Mouse (Mus musculus): ENCODE data around the gene Pcbp4.

Gene Pcbp4

DNA sequence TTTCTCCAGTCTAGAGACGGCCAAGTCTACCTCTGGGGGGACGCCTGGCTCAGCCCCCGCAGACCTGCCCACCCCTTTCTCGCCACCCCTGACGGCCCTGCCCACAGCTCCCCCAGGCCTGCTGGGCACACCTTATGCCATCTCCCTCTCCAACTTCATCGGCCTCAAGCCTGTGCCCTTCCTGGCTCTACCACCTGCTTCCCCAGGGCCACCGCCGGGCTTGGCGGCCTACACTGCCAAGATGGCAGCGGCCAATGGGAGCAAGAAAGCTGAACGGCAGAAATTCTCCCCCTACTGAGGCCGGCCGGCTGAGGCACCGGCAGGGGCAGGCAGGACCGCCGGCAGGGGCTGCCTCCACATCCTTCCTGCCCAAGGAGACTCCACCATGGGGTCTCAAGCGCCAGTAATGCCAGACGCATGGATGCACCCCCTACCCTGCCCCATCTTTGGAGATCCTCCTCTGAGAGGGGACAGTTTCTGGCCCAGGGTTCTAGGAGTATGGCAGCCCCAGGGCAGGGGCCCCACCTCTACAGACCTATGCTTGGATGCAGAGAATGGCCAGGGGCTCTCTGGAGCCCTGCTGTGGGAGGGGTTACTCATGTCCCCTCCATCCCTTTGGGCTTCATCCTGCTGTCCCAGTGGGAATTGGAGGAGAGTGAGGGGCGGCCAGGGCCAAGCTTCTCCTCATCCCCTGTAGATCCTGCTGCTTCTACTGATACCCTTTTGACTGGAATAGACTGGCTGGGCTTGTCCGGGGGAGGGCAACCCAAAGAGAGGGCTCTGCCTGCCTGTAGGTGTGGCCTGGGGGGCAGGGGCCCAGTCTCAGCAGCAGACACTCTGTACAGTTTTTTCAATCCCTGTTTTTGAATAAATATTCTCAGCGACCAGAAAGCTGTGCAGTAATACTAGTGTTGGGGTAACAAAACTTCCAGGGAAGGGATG, 10.3 kb downstream of the Pcbp4 start:
- DNase-seq (ENCODE audit: low read depth in 1 of 2, low spot score in 2 of 2) = no peak

- no peak for DNase-seq (ENCODE audit: low read depth in 1 of 2, low spot score in 2 of 2)
Observed at GRCm38 (mm10) chr9:106464751-106465541, 11.9 kb downstream of the Pcbp4 start.

DNA sequence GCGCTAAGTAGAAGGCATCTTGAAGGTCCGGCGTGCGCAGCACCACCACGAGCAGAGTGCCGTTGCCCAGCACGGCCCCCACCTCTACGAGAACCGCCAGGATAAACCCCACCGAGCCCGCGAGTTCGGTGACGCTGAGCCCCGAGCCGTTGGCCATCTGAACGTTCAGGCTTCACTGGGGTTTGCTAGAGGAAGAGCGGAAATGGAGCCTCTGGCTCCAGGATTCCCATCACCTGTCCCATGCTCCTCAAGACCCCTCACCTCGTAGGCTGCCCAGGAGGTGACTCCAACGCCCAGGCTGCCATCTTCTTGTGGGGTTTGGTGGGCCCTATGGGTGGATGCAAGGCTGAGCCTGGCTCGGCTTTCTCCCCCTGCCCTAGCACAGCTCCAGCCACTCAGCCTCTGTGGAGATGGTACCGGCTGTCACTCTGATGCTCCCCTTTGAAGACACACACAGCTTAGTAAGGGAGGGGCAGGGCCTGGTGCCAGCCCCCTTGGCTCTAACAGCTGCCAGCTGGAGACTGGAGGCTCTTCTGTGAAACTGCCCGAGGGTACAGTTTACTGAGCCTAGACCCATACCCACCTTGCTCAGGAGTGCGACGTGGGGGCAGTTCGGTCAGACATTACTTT, 12.6 kb downstream of the Pcbp4 start, which contains the start of gene Gpr62:
Gene Gpr62 (minus strand): TSS at position 368 of the 630 bp plus-strand sequence.
- no peak for DNase-seq (ENCODE audit: low read depth in 1 of 2, low spot score in 2 of 2)

DNA sequence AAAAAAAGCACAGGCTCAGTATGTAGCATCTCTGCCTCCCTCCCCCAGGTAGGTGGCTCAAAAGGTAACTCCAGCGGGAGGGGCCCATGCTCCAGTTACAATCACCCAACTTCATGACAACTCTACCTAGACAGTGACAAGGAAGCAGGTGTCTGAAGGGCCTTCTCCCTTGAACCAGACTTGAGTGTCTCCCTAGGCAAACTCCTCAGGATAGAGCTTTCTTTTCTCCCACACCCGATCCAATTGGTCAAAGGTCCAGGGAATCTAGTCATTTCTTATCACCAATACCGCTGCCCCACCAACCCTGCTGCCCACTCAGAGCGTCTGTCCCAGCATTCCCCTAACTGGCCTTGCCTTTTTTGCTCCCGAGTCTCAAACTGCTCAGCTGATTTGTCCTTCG, 13.6 kb downstream of the Pcbp4 start:
- DNase-seq (ENCODE audit: low read depth in 1 of 2, low spot score in 2 of 2) = no peak

GRCm38 (mm10) chr9:106467746-106468145, 14.7 kb downstream of the Pcbp4 start:
- DNase-seq (ENCODE audit: low read depth in 1 of 2, low spot score in 2 of 2) = no peak

- DNase-seq (ENCODE audit: low read depth in 1 of 2, low spot score in 2 of 2) = no peak
Observed at GRCm38 (mm10) chr9:106469317-106469716, 16.2 kb downstream of the Pcbp4 start.

DNA sequence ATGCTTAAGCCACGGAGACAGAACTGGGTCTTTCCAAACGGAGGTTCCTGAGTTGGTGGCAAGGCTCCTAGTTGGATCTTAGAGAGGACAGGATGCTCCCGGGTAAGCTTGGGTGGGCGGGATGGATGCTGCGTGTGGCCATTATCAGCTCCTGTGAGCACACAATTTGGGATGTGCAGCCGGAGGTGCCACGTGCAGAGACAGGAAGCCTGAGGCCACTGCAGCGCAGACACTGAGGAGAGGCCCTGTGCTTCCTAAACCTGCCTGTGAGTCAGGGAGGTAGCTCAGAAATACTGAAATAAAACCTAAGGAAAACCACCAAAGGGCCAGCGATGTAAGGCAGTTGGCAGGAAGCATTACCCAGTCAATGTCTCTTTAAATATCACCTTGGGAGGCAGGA, 16.7 kb downstream of the Pcbp4 start:
- no peak for DNase-seq (ENCODE audit: low read depth in 1 of 2, low spot score in 2 of 2)

- DNase-seq (ENCODE audit: low read depth in 1 of 2, low spot score in 2 of 2) = no peak
Observed at GRCm38 (mm10) chr9:106470991-106471750, 18.1 kb downstream of the Pcbp4 start.

DNA sequence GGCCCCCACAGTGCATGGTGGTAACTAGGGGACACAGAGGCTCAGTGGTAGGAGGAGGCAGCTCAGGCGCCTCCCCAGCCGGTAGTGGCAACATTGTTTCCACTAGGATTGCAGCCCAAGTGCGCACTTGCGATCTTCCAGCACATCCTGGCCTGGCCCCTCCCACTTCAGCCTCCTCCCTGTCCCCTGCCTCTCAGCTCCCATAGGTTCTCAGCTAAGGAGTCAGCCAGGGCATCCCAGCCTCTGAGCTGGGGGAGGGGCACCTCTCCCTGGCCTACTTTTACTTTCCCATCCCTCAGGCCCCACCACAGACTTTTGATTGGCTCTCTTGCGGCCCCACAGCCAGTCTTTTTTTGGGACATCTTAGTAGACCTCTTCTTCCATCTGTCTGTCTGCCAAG, 18.8 kb downstream of the Pcbp4 start:
- DNase-seq (ENCODE audit: low read depth in 1 of 2, low spot score in 2 of 2) = no peak

- no peak for DNase-seq (ENCODE audit: low read depth in 1 of 2, low spot score in 2 of 2)
Observed at GRCm38 (mm10) chr9:106472321-106472720, 19.2 kb downstream of the Pcbp4 start.

GRCm38 (mm10) chr9:106473081-106473752, 20.1 kb downstream of the Pcbp4 start:
- DNase-seq (ENCODE audit: low read depth in 1 of 2, low spot score in 2 of 2) = no peak

DNA sequence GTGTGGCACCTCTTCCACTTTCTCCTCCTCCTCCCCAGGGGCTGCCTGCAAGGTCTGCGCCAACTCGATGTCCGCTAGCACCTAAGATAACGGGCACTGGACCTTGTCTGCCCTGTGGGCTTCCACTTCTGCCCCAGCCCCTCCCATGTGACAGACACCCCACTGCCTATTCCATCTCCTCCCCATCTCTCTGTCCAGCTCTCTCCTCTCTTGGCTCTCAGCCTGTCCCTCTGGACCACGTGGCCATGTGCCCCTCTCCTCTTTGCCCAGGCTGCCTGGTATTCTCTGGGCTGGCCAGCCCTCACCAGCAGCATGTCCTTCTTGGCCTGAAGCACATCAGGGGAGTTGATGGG, 20.6 kb downstream of the Pcbp4 start:
- no peak for DNase-seq (ENCODE audit: low read depth in 1 of 2, low spot score in 2 of 2)

DNA sequence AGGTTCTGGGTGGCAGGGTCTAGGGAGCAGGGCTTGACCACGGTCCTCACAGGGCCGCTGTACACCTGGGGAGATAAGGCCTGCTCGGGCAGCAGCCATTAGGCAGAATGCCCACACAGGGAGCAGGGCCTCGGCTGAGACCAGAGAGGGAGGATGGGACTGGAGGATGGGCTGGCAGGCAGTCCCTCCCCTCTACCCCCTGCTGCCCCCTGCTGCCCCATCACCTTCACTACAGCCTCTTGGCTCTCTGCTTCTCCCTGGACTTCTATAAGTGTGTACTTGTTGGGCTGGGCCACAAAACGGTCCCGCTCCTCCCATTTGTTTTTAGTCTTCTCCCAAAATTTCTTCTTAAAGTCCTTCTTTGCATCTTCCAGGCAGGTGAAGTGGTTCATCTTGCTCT, 21.4 kb downstream of the Pcbp4 start:
- DNase-seq (ENCODE audit: low read depth in 1 of 2, low spot score in 2 of 2) = no peak

GRCm38 (mm10) chr9:106475046-106475445, 22.0 kb downstream of the Pcbp4 start:
- no peak for DNase-seq (ENCODE audit: low read depth in 1 of 2, low spot score in 2 of 2)

- no peak for DNase-seq (ENCODE audit: low read depth in 1 of 2, low spot score in 2 of 2)
Observed at GRCm38 (mm10) chr9:106475663-106476001, 22.5 kb downstream of the Pcbp4 start, which contains the start of gene Rrp9. TSS of gene Rrp9 (plus strand) at chr9:106475963.

- DNase-seq (ENCODE audit: low read depth in 1 of 2, low spot score in 2 of 2) = peak in 1 of 2 experiments; percentile 49
Observed at GRCm38 (mm10) chr9:106476002-106476923, 23.2 kb downstream of the Pcbp4 start.

DNA sequence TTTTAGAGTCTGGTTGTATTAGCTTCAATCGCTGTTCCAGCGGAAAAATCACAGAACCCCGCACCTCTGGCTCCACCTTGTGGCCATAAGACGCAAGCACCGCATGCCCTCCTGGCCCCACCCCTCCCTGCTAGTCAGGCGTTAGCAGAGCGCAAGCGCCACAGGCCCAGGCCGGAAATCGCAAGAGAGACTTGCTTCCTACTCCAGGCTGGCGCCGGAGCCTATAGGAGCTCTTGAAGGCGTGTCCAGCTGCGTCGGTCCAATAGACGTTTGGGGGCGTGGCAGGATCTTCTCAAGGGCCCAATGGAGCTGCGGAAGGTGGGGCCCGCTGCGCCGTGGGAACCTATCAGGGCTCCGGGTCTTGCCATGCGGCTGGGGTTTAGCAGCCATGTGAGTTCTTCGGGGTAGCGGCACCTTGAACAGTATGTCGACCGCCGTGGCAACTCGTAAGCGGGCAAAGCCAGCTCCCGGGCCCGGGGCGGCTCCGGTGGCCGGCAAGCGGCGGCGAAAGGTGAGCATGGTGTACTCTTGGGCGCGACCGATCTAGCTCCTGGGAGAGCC, 23.9 kb downstream of the Pcbp4 start, which contains the start of gene Parp3:
Gene Parp3 (minus strand): TSS at position 26 of the 561 bp plus-strand sequence.
- peak; percentile 97 to 99 for DNase-seq (ENCODE audit: low read depth in 1 of 2, low spot score in 2 of 2)

DNA sequence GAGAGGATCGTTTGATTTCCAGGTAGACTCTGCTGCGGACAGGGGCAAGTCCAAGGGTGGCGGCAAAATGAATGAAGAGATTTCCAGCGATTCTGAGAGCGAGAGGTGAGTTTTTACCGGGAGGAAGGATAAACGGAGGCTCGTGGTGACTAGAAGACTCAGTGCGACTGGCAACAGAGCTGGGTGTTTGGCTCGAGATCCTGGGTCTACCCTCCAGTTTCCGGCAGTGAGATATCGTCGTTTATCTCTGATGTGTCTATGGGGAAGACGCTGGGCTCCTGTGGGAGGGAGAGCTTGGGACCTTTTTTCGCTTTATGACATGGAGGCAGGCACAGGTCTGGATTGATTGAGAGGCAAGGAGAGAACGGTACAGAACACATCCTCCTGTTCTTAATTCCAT, 24.6 kb downstream of the Pcbp4 start:
- DNase-seq (ENCODE audit: low read depth in 1 of 2, low spot score in 2 of 2) = no peak

GRCm38 (mm10) chr9:106478101-106478500, 25.0 kb downstream of the Pcbp4 start:
- DNase-seq (ENCODE audit: low read depth in 1 of 2, low spot score in 2 of 2) = no peak

Measured in monocyte, adult 2 months (primary cell).